Mouse (Mus musculus) c-Kit-positive CD71-negative TER-119-negative erythroid progenitor cells, embryonic 14.5 days (primary cell): ENCODE measurements around the gene Senp2.

Source experiments
- DNase-seq: peaks from one replicate; pipeline ENCODE4 v3.0.0-alpha.2; 2013; ENCODE audit warnings: low read depth

Senp2 gene

DNA sequence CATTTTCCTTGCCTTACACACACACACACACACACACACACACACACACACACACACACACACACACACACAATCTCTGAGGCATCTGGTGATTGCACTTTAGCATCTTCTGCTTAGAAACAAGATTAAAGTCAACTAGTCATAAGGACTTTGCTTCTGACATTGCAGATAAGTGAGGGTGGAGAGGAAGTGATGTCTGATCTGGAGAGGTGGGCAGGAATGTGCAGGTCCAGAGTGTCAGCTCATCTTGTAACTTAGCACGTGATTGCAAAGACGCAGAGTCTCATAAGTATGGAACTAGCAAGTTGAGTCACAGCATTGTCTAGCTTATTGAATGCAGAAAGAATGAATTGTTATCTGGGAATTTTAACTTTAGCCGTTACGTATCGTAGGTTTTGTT, 18.2 kb downstream of the Senp2 start:
- DNase-seq: no peak

DNA sequence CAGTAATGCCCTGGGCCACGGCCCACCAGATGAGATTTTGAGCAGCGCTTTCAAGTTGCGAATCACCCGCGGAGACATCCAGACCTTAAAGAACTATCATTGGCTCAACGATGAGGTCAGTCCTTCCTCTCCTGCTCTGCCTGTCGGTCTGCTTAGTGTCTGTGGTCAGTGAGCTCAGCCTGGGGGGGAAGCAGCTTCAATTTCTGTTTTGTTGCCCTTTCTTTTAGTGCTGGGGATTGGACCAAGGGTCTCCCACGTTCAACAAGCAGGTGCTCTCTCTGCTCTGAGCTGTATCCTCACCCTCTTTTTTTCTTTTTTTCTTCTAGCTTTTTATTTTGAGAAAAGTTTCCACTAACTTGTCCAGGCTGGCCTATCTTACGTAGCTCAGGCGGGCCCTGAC, 29.3 kb downstream of the Senp2 start:
- no peak for DNase-seq

DNA sequence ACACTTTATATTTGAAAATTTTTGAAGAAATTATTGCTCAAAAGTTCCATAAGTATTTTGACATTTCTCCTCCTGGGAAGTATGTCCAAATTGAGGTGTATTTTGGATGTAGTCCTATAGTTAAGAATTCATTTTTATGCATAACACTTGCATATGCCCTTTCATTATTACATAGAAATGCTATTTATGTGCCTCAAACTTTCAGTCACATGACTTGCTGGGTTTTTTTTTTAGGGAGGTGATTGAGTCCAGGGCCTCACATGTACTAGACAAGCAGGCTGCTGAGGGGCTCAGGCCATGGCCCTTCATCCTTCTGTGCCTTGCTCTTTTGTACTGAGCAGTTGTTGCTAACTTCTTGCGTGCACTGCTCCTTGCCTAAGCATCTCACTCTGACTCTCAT, 30.7 kb downstream of the Senp2 start:
- DNase-seq: no peak

DNA sequence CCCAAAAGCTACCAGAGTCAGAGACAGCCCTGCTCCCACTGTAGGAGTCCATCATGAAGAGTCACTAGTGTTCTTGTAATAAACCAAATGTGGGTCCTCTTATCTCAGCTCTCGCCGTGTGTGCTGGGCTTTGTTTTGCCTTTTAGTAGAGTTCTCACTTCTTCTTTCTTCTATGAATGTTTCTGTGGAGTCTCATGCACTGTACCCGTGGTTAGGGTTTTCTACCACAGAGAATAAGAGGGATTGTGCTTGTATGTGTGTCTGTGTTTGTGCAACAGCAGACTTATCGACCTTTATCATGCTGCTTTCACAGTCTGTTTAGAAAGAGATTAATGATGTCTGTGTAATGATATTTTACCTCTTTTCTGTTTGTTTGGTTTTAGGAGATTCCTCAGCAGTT, 34.5 kb downstream of the Senp2 start:
- DNase-seq: no peak

DNA sequence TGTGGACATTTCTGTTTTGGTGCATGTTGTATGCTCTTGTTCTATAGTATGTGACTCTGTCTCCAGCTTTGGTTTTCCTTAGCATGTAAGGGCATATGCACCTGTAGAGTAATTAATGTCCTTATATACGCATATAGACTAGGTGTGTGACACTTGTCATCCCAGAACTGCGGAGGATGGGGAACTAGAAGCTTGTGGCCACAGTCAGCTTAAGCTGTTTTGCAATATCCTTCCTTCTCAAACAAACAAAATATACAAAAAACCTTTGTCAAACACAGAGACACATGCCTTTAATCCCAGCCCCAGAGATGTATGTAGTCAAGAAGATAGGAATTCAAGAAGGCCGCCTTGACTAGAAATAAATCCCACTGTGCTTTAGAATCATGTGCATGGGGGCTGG, 36.6 kb downstream of the Senp2 start:
- no peak for DNase-seq

DNA sequence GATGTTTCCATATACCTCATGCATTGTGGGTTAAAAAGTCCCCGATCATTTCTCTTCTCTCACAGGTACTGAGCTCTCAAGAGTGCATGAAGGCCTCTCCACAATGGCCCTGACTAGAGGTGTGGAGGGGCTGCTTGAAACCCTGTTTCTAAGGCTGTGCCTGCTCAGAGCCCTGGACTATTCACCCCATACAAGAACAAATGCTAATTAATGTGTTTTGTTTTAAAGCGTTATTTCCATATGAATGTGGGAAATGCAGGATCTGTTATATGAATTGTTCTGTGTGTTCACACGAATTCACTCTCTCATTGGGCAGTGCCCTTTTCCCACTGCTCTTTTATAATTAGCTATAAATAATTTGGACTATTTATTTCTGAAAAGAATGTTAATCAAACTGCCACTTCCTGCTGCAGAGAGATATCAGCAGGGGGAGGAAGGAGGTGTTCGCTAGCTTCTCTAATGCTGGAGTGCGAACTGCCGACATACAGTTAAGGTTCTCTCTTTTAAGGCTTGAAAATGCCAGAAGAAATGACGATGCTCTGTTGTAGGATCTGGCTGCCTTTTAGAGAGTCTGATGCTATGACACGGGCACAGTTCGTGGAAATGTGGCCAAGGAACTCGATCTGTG, 37.6 kb downstream of the Senp2 start:
- no peak for DNase-seq

DNA sequence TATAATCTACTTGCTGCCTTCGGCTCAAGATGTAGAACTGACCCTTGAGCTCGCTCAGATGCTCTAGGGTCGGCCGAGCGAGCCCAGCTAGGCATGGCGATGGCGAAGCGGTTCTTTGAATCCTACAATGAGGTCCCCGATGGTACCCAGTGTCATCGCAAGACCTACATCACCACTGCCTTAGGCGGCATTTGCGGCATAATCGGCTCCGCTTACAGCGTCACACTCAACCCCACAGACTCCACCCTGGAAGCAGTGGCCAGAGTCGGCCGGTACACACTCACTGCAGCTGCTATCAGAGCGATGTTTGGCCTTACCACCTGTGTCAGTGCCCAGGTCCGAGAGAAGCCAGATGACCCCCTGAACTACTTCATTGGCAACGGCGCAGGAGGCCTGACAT, 44.1 kb downstream of the Senp2 start:
- no peak for DNase-seq

DNA sequence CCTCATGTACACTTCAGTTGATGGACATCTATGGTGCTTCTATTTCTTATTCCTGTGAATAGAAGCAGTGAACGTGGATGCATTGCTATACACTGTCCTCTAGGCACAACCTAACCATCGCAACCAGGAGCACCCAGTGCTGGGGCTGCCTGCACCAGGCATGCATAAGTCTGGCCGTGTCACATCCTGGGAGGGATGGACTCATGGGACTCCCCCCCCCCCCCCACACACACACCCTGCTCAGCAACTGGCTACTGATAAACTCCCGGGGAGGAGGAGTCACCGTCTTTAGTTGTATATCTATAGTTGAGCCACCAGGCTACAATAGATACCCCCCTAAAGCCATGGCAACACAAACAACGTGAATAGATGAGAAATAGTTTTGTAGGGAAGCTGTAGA, 48.2 kb downstream of the Senp2 start:
- DNase-seq: no peak

DNA sequence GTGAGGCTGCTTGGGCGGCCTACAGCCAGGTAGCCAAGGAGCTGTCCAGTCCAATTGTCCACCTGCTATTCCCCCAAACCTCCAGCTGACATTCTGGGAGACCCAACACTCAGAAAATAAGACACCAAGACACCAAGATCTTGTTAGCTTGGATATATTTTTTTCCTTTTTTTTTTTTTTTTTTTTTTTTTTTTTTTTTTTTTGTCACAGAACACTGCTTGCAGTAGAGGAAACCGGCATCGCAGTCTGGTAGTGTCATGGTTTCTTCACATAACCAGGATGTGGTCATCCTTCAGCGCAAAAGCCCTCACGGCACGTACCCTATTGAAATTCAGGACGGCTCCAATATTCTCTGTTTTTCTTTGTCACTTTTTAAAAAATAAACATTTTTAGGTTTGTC, 49.6 kb downstream of the Senp2 start:
- DNase-seq: no peak

DNA sequence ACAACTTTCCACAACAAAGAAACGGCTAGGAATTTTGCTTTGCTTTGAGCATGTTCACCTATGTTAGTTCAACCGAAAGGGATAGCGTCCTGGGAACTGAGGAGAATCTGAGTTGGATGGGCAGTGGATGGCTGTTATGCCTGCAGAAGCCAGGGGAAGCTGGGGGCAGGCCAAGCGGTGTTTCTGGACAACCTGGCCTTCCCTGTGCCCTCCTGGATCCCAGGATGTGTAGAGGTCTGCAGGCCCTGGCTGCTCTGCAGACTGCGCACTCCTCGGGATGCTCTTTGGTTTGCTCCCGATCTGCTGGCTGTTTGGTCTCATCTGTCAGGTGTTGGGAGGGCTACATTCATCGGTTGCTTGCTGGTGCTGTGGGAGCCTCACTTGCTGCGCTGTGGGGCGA, 51.1 kb downstream of the Senp2 start:
- no peak for DNase-seq

DNA sequence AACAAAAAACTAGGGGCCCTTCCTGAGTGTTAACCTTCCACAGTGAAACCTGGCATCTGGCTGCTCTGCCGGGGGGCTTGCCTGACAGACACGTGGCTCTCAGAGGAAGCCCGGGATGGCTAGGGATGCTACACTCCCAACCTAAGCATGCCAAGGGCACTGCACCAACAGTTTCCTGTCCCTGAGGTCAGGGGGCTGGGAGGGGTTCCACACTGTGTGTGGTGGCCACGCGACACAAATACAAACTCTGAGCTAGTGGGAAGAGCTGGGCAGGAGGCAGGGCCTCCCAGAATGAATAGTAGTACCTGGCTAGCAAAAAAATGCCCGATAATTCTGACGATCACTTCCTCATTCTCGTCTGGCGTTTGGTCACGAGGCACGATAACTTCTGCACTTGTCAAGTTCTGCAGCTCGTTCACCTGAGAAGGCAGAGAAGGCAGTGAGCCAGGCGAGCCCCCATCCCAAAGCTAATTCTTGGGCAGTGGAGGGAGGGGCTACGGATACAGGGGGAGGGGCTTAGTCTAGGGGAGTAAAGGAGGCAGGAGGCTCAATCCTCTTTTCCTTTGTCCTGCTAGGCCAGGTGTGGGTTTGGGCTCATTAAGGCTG, 52.4 kb downstream of the Senp2 start:
- DNase-seq: no peak

DNA sequence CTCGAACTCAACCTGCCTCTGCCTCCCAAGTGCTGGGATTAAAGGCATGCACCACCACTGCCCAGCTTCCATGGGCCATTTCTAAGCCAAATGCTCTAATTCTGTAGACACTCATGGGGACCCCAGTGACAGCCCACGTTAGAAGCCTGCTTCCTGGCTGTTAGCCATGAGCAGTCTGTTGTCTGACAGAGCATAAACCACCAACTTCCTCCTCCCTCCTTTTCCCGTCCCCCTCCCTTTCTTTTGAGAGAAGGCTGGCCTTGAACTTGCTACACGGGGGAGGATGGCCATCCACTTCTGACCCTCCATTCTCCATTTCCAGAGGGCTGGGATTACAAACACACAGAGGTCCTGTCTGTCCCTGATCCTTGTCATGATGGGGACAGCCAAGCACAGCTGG, 53.0 kb downstream of the Senp2 start:
- DNase-seq: no peak

DNA sequence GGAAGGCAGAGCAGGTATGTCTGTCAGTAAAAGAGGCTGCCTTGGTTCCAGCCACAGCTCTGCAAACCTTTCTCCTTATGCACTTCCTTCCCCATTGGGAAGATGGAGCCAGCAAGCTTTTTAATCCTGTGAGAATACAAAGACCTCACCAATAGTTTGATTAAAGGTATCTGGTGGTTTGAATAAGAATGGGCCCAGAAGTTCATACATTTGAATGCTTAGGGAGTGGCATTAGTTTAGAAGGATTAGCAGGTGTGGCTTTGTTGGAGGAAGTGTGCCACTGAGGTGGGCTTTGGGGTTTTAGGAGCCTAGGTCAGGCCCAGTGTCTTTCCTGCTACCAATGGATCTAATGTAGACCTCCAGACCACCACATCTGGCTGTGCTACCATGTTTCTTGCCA, 56.3 kb downstream of the Senp2 start:
- no peak for DNase-seq

DNA sequence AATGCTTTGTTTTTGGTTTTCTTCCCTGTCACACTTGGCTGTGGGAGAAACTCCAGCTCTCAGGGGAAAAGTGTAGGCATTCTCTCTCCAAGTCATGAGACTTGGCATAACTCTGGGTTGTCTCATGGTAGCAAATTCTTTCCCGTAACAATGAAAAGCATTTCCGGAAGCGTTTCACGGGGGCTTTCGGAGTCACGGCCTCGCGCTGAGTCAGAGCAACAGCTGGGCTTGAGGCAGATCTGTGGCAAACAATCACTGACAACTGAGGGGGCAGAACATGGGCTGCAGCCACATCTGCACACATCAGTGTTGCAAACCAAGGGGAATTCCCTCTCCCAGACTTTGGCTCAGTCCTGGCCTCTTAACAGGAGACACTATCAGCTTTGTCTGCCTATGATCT, 58.1 kb downstream of the Senp2 start:
- DNase-seq: no peak

DNA sequence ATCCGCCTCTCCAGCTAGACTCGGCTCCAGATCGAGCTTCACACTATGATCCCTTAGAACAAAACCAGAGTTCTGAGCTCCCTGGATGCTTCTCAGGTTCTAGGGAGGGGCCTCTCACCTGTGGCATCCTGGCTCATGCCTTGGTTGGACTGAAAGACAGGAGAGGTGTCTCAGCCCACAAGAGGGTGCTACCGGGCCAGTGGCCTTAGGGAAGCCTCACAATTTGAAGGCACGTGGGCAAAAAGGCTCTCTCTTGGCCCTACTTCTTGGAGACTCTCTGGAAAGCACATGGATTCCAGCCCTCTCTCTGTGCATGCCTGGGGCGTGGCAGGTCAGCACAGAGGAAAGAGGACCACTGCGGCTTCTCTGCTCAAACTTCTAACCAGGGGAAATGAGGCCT, 62.1 kb downstream of the Senp2 start:
- DNase-seq: no peak

DNA sequence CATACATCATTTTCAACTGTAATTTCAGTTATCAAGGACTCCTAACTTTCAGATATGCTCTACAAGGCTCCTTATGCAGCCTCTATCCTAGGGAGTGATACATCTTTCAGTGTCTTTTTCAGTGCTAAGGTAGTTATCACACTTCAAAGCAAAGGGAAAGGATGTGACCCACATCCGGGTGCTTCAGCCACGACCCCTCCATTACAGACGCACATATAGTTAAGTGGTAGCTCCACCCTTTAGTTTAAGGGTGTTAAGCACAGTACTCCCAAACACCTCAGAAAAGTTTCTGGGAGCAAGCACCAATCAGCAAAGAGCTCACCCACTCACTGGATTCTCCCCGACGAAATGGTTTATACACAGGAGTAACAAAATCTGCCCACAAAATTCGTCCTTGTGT, 65.8 kb downstream of the Senp2 start:
- DNase-seq: no peak

DNA sequence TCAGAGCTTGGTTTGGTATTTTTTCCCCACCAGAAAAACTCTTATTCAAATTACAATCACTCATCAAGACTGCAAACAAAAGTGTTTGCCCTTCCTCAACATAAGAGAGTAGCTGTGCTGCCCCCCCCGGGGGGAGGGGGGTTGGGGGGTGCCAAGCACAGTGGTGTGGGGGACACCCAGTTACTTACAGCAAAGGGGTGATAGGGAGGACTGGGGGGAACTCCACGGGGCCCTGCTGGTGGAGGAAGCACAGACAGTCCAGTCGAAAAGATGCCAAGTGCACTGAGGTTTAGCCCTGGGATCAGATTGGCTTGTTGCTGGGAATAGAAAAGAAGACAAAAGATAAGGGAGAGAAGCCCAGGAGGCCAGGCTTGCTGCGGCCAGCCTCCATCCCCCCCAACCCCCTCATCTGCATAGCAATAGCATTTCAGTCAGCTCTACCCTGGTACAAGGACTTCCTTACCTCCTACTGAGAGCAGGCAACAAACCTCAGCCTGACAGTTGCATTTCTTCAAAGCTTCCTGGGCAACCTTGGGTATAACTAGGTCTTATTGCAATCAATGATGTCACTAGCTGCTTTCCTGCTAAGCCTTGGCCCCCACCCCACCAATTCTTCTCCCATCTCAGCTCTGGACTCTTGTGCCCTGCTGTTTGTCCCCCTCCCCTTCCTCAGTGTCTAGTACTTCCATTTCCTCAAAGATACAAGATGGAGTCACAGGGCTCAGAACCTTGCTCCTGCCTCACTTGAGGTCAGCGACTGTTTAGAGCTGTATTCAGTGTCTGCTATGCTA, 66.7 kb downstream of the Senp2 start:
- no peak for DNase-seq

DNA sequence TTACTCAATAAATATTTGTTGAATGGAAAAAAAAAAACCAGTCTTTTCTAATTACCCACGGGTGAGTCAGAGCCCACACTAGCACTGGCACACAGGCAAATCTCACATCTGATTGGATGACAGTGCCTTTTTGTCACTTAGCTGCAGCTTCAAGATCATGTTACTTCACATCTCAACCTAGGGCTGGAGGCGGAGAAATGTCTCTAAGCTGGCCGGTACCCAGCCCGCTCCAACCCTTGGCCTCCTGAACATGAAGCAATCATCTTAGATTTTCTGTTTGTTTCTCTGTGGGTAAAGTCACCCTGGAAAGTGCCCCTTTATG, 67.3 kb downstream of the Senp2 start:
- no peak for DNase-seq

DNA sequence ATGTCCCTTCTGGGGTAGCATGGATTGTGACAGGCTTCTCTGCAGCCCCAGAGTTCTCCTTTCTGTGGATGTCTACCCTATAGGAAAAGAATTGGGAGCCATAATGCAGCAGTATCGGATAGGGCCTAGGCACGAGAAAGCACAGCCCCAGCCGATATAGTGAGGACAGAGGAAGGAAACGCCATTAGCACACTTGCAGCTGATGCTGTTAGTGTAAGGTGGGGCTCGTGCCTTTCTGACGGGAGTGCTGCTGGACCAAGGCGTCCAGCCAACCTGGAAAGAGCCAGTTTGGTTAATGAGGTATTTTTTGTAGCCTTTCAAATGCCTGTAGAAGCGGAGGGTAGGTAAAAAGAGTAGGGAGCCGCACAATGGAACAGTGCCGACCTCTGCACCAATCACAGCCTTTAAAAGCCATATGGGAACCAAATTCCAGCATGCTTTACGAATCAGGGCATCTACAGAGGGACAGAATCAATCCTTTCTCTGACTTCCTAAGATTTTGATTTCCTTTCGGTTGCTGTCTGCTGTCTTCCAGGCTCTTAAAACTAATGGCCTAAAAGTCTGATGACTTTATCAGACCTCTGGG, 70.9 kb downstream of the Senp2 start:
- no peak for DNase-seq

DNA sequence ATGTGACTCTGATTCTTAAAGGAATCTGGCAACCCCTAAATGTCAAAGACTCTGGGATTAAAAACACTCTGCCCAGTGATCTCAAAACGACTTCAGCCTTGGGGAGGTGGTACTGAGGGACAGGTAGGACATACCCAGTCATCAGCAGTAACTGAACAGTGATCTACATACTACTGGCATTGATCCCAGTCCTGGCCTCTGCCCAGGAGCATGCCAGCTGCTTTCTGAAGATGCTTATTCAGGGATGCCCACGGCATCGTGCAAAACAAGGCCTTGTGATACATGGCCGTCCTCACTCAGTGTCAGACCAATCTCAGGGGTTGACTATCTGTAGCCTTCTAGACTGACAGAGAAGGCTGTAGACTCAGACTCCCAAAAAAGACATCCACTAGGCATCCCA, 76.1 kb downstream of the Senp2 start:
- no peak for DNase-seq

DNA sequence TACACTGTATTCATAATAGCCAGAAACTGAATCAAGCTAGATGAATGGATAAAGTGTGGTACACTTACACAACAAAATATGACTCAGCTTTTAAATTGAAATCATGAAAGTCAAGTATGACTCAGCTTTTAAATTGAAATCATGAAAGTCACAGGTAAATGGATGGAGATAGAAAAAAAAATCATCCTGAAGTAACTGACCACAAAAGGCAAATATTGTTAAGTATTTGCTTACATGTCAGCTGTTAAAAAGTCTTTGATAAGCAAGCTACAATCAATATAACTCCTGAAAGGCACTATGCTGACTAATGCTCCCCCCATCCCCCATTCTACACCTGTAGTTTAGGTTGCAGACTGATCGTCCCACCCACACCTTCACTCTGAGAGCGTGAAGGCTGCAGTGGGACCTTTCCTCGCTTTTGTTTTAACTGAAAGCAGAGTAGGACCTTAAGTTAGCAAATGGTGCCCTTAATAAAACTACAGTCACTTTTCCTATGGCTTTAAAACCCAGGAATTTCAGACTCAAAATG, 82.0 kb downstream of the Senp2 start:
- no peak for DNase-seq

DNA sequence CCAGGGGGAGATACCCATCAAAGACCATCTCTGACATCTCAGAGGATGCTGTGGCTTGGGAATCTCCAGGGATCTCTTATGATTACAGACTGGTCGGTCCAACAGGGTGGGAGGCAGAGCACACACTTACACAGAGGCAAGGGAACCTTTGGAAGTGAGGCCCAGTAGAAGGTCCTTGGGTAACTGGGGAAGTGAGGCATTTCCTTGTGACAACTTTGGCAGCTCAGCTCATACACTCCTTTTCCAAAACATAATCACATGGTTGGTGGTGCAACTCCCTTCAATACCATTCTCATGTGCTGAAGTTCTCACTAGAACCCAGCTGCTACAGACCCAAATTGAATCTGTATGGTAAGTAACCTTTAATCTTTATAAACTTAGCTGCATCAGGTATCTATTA, 86.5 kb downstream of the Senp2 start:
- DNase-seq: no peak

DNA sequence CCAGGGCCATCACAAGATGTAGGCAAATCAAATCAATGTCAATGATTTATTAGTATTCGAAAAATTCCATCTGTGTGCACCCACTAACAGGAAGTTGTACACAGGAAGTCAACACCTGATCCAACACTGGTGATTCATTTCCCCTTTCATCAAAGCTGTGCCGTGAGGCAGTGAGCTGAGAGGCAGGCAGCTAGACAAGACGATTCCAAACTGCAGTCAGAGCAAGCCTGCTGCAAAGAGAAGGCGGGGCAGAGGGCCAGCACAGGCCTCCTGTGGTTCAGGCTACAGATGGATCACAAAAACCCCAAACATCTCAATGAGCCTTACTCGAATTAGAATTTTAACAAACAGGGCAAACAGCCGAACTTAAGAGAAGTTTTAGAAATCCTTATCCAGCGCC, 88.4 kb downstream of the Senp2 start:
- DNase-seq: no peak
